Mouse (Mus musculus): ENCODE measurements around the gene Hspa1l. TPM values are rescaled to one million over a fixed set of nuclear protein-coding genes. Genes with fewer than 3 reads are reported as not detected.

Gene Hspa1l
- total and polyA plus RNA-seq, 3 experiments, result 0.15 to 1.6 TPM; not detected in 1

- TF ChIP-seq UBTF (IDR thresholded peaks at IDR 0.05; ENCODE audit: borderline replicate concordance, insufficient read depth, low read depth, low read length), result no peak
- TF ChIP-seq CTCF (IDR thresholded peaks at IDR 0.05 in 2 of 3, conservative IDR thresholded peaks at IDR 0.05 in 1 of 3; ENCODE audit: control insufficient read depth in 1 of 3, insufficient read depth in 1 of 3, low read depth in 2 of 3, low read length in 3 of 3, poor library complexity in 1 of 3, severe bottlenecking in 1 of 3), result no peak
- TF ChIP-seq MXI1 (IDR thresholded peaks at IDR 0.05; ENCODE audit: low read depth, low read length), result peak; percentile 61
- no peak for TF ChIP-seq TCF12 (IDR thresholded peaks at IDR 0.05; ENCODE audit: low read depth, low read length)
- no peak for TF ChIP-seq USF2 (IDR thresholded peaks at IDR 0.05; ENCODE audit: borderline replicate concordance in 1 of 2, insufficient read depth in 1 of 2, low read depth in 1 of 2, low read length in 2 of 2)
- TF ChIP-seq RAD21 (IDR thresholded peaks at IDR 0.05; ENCODE audit: low read depth, low read length), result no peak
- TF ChIP-seq RCOR1 (IDR thresholded peaks at IDR 0.05; ENCODE audit: low read depth, low read length), result no peak
- no peak for TF ChIP-seq CHD2 (IDR thresholded peaks at IDR 0.05; ENCODE audit: low read length)
- TF ChIP-seq JUND (IDR thresholded peaks at IDR 0.05; ENCODE audit: low read depth, low read length), result no peak
These were observed 29.8 kb downstream of the Hspa1l start (continued) for GRCm38 (mm10) chr17:35002153-35002865.

- peaks cover 68% of the 10 kb centered on the region for H3K79me2 ChIP-seq (ENCODE audit: control insufficient read depth, insufficient read depth, low read length, poor library complexity)
- H3K4me3 ChIP-seq (ENCODE audit: control insufficient read depth in 1 of 2, insufficient read depth in 1 of 2, low read depth in 2 of 2, low read length in 2 of 2), result peak overlapping the region; percentile 64 to 89
- peak overlapping the region; percentile 100 for H3K9ac ChIP-seq (ENCODE audit: control insufficient read depth, low read depth, low read length, poor library complexity, severe bottlenecking)
- peak; percentile 37 for DNase-seq (ENCODE audit: low read depth, low spot score)
- no peaks in the 10 kb centered on the region for H3K9me3 ChIP-seq (replicated peaks; ENCODE audit: insufficient read depth, low read length)
- no peaks in the 10 kb centered on the region for H3K27me3 ChIP-seq (ENCODE audit: control insufficient read depth in 1 of 2, insufficient read depth in 2 of 2, low read length in 2 of 2)
- H3K36me3 ChIP-seq (ENCODE audit: control insufficient read depth in 1 of 2, insufficient read depth in 2 of 2, low read length in 2 of 2), result peaks cover 0 to 7% of the 10 kb centered on the region in 2 experiments; a peak in 3 of 4 replicates
- H3K4me1 ChIP-seq (ENCODE audit: control insufficient read depth in 1 of 2, insufficient read depth in 2 of 2, low read length in 2 of 2), result peaks cover 0 to 13% of the 10 kb centered on the region in 2 experiments; a peak in 2 of 4 replicates
- H3K27ac ChIP-seq (ENCODE audit: control insufficient read depth, low read depth, low read length), result peak overlapping the region; percentile 99
- TF ChIP-seq JUND (IDR thresholded peaks at IDR 0.05; ENCODE audit: low read depth, low read length) (no peak), HCFC1 (IDR thresholded peaks at IDR 0.05; ENCODE audit: low read depth, low read length) (no peak), RCOR1 (IDR thresholded peaks at IDR 0.05; ENCODE audit: low read depth, low read length) (no peak), CHD1 (IDR thresholded peaks at IDR 0.05; ENCODE audit: low read depth, low read length) (0 out of 2 replicates have a peak, but pooled peaks have one; percentile 74), SMC3 (IDR thresholded peaks at IDR 0.05; ENCODE audit: low read depth, low read length) (no peak)
These were observed 30.7 kb downstream of the Hspa1l start for GRCm38 (mm10) chr17:35003022-35003838.

- Histone ChIP-seq H3K36me3 (ENCODE audit: control insufficient read depth in 1 of 2, insufficient read depth in 2 of 2, low read length in 2 of 2) (peaks cover 2 to 7% of the 10 kb centered on the region in 2 experiments; a peak in 3 of 4 replicates), H3K79me2 (ENCODE audit: control insufficient read depth, insufficient read depth, low read length, poor library complexity) (peaks cover 59% of the 10 kb centered on the region), H3K4me1 (ENCODE audit: control insufficient read depth in 1 of 2, insufficient read depth in 2 of 2, low read length in 2 of 2) (peaks cover 0 to 13% of the 10 kb centered on the region in 2 experiments; a peak in 2 of 4 replicates), H3K4me3 (ENCODE audit: control insufficient read depth in 1 of 2, insufficient read depth in 1 of 2, low read depth in 2 of 2, low read length in 2 of 2) (no peak overlapping the region), H3K9me3 (replicated peaks; ENCODE audit: insufficient read depth, low read length) (no peaks in the 10 kb centered on the region), H3K9ac (ENCODE audit: control insufficient read depth, low read depth, low read length, poor library complexity, severe bottlenecking) (peak overlapping the region; percentile 100), H3K27me3 (ENCODE audit: control insufficient read depth in 1 of 2, insufficient read depth in 2 of 2, low read length in 2 of 2) (no peaks in the 10 kb centered on the region), H3K27ac (ENCODE audit: control insufficient read depth, low read depth, low read length) (0 out of 2 replicates have a peak overlapping the region, but pooled peaks have one; percentile 22)
- no peak for TF ChIP-seq GATA1 (IDR thresholded peaks at IDR 0.05; ENCODE audit: low read depth, low read length)
- TF ChIP-seq MAX (IDR thresholded peaks at IDR 0.05; ENCODE audit: low read length), result no peak
- no peak for TF ChIP-seq MAZ (IDR thresholded peaks at IDR 0.05; ENCODE audit: low read depth, low read length)
- no peak for TF ChIP-seq MXI1 (IDR thresholded peaks at IDR 0.05; ENCODE audit: low read depth, low read length)
- no peak for TF ChIP-seq TAL1 (IDR thresholded peaks at IDR 0.05; ENCODE audit: low read length)
- TF ChIP-seq ZNF384 (IDR thresholded peaks at IDR 0.05; ENCODE audit: low read depth, low read length), result no peak
- TF ChIP-seq ZKSCAN1 (IDR thresholded peaks at IDR 0.05; ENCODE audit: low read depth, low read length), result no peak
- no peak for DNase-seq (ENCODE audit: low read depth, low spot score)
These were observed 31.7 kb downstream of the Hspa1l start for GRCm38 (mm10) chr17:35004075-35004717.

Measured in MEL (cell line).